Mouse (Mus musculus): ENCODE measurements at regions not wholly inside any gene's neighbourhood (a gene's known extent, or its start where the extent isn't known, plus 50 kb on each side); places are given as distances from the start of the nearest gene placed in this dataset.

GRCm38 (mm10) chr5:133078916-133079315, 535.8 kb upstream of the Auts2 start:
- H3K4me2 ChIP-seq (ENCODE audit: low read depth, severe bottlenecking) = no peak overlapping the region
- WGBS = 77% methylated on average over 3 of the region's 3 CpGs
- H3K4me1 ChIP-seq (ENCODE audit: control insufficient read depth, insufficient read depth, low read length) = no peaks in the 10 kb centered on the region
- no peak for DNase-seq (ENCODE audit: low spot score)
- H3K9me3 ChIP-seq (ENCODE audit: control insufficient read depth, low read length) = no peaks in the 10 kb centered on the region
- H3K4me3 ChIP-seq (ENCODE audit: low read depth, low read length) = no peak overlapping the region
- H3K36me3 ChIP-seq (ENCODE audit: control insufficient read depth, insufficient read depth, low read length) = no peaks in the 10 kb centered on the region
- no peak for ATAC-seq (ENCODE audit: insufficient number of reproducible peaks, low FRiP score, low TSS enrichment, low read depth)
- H3K27me3 ChIP-seq (ENCODE audit: control insufficient read depth, insufficient read depth, low read length) = no peaks in the 10 kb centered on the region
- no peak overlapping the region for H3K27ac ChIP-seq (replicated peaks; ENCODE audit: low read depth, low read length)
- H3K9ac ChIP-seq (ENCODE audit: low read length) = no peak overlapping the region

- 90% methylated on average over 4 of the region's 4 CpGs for WGBS
- Histone ChIP-seq H3K4me3 (ENCODE audit: low read depth, low read length) (no peak overlapping the region), H3K36me3 (ENCODE audit: control insufficient read depth, insufficient read depth, low read length) (no peaks in the 10 kb centered on the region), H3K4me2 (ENCODE audit: low read depth, severe bottlenecking) (no peak overlapping the region), H3K27ac (replicated peaks; ENCODE audit: low read depth, low read length) (no peak overlapping the region), H3K9me3 (ENCODE audit: control insufficient read depth, low read length) (no peaks in the 10 kb centered on the region), H3K27me3 (ENCODE audit: control insufficient read depth, insufficient read depth, low read length) (no peaks in the 10 kb centered on the region), H3K4me1 (ENCODE audit: control insufficient read depth, insufficient read depth, low read length) (no peaks in the 10 kb centered on the region), H3K9ac (ENCODE audit: low read length) (no peak overlapping the region)
- ATAC-seq (ENCODE audit: insufficient number of reproducible peaks, low FRiP score, low TSS enrichment, low read depth) (no peak), DNase-seq (ENCODE audit: low spot score) (no peak)
Observed at GRCm38 (mm10) chr5:133078390-133078789, 535.2 kb upstream of the Auts2 start.

GRCm38 (mm10) chr5:133073317-133073716, 530.2 kb upstream of the Auts2 start:
- no peak for ATAC-seq (ENCODE audit: insufficient number of reproducible peaks, low FRiP score, low TSS enrichment, low read depth)
- Histone ChIP-seq H3K9ac (ENCODE audit: low read length) (no peak overlapping the region), H3K27me3 (ENCODE audit: control insufficient read depth, insufficient read depth, low read length) (no peaks in the 10 kb centered on the region), H3K9me3 (ENCODE audit: control insufficient read depth, low read length) (no peaks in the 10 kb centered on the region), H3K36me3 (ENCODE audit: control insufficient read depth, insufficient read depth, low read length) (no peaks in the 10 kb centered on the region), H3K27ac (replicated peaks; ENCODE audit: low read depth, low read length) (no peak overlapping the region), H3K4me2 (ENCODE audit: low read depth, severe bottlenecking) (no peak overlapping the region), H3K4me3 (ENCODE audit: low read depth, low read length) (no peak overlapping the region), H3K4me1 (ENCODE audit: control insufficient read depth, insufficient read depth, low read length) (no peaks in the 10 kb centered on the region)
- 49% methylated on average over 2 of the region's 2 CpGs for WGBS
- no peak for DNase-seq (ENCODE audit: low spot score)

GRCm38 (mm10) chr5:133070141-133070540, 527.0 kb upstream of the Auts2 start:
- no peaks in the 10 kb centered on the region for H3K4me1 ChIP-seq (ENCODE audit: control insufficient read depth, insufficient read depth, low read length)

DNA sequence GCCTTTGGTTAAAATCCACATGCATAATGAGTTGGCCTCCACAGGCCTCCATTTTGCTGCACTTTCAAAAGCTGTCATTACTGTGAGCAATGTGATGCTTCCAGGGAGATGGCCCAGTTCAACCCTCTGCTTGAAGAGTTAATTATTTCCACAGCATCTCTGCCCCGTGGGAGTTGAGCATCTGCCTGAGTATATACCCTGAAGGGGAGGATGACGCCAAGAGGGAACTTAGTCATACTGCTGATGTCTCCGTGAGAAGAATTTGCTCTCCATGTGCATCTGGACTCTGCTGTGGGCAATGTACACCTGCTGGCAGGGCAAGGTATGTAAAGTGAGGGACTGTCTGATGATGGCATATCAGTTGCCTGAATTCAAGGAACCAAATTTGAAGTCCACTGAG, 519.3 kb upstream of the Auts2 start:
- Histone ChIP-seq H3K4me2 (ENCODE audit: low read depth, severe bottlenecking) (no peak overlapping the region), H3K4me3 (ENCODE audit: low read depth, low read length) (no peak overlapping the region), H3K4me1 (ENCODE audit: control insufficient read depth, insufficient read depth, low read length) (no peaks in the 10 kb centered on the region), H3K9me3 (ENCODE audit: control insufficient read depth, low read length) (no peaks in the 10 kb centered on the region), H3K27me3 (ENCODE audit: control insufficient read depth, insufficient read depth, low read length) (no peaks in the 10 kb centered on the region), H3K27ac (replicated peaks; ENCODE audit: low read depth, low read length) (no peak overlapping the region), H3K36me3 (ENCODE audit: control insufficient read depth, insufficient read depth, low read length) (no peaks in the 10 kb centered on the region), H3K9ac (ENCODE audit: low read length) (no peak overlapping the region)
- WGBS = 87% methylated on average over 3 of the region's 3 CpGs
- DNase-seq (ENCODE audit: low spot score) (no peak), ATAC-seq (ENCODE audit: insufficient number of reproducible peaks, low FRiP score, low TSS enrichment, low read depth) (no peak)

More at GRCm38 (mm10) chr5:133070141-133070540, 527.0 kb upstream of the Auts2 start:
- no peak for DNase-seq (ENCODE audit: low spot score)
- H3K4me2 ChIP-seq (ENCODE audit: low read depth, severe bottlenecking) = no peak overlapping the region
- H3K9me3 ChIP-seq (ENCODE audit: control insufficient read depth, low read length) = no peaks in the 10 kb centered on the region
- H3K9ac ChIP-seq (ENCODE audit: low read length) = no peak overlapping the region
- no peak overlapping the region for H3K27ac ChIP-seq (replicated peaks; ENCODE audit: low read depth, low read length)
- no peaks in the 10 kb centered on the region for H3K36me3 ChIP-seq (ENCODE audit: control insufficient read depth, insufficient read depth, low read length)
- no peaks in the 10 kb centered on the region for H3K27me3 ChIP-seq (ENCODE audit: control insufficient read depth, insufficient read depth, low read length)
- ATAC-seq (ENCODE audit: insufficient number of reproducible peaks, low FRiP score, low TSS enrichment, low read depth) = no peak
- no peak overlapping the region for H3K4me3 ChIP-seq (ENCODE audit: low read depth, low read length)

GRCm38 (mm10) chr5:133047456-133047855, 504.3 kb upstream of the Auts2 start:
- no peak overlapping the region for H3K9ac ChIP-seq (ENCODE audit: low read length)
- H3K4me3 ChIP-seq (ENCODE audit: low read depth, low read length) = no peak overlapping the region
- H3K4me2 ChIP-seq (ENCODE audit: low read depth, severe bottlenecking) = no peak overlapping the region
- no peaks in the 10 kb centered on the region for H3K9me3 ChIP-seq (ENCODE audit: control insufficient read depth, low read length)
- no peak overlapping the region for H3K27ac ChIP-seq (replicated peaks; ENCODE audit: low read depth, low read length)
- ATAC-seq (ENCODE audit: insufficient number of reproducible peaks, low FRiP score, low TSS enrichment, low read depth) (no peak), DNase-seq (ENCODE audit: low spot score) (no peak)
- H3K27me3 ChIP-seq (ENCODE audit: control insufficient read depth, insufficient read depth, low read length) = no peaks in the 10 kb centered on the region
- no peaks in the 10 kb centered on the region for H3K36me3 ChIP-seq (ENCODE audit: control insufficient read depth, insufficient read depth, low read length)
- H3K4me1 ChIP-seq (ENCODE audit: control insufficient read depth, insufficient read depth, low read length) = no peaks in the 10 kb centered on the region
- 93% methylated on average over 4 of the region's 4 CpGs for WGBS

DNA sequence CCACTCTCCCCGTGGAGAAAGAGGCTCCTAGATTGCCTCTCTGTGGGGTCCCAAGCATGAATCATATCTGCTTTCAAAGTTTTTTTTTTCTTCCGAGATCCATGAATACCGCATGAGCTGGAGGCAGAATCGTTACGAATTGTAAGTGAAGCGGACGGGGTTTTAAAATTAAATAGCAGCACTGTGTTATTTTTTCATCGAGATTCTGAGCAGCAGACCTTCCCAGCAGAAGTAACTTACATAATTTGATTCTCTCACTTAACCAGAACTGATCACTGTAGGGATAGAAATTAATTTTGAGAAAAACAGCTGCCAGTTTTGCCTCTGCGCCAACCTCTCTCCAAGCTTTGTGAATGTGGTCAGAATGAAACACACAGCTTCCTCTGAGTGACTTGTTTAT, 502.5 kb upstream of the Auts2 start:
- no peak for ATAC-seq (ENCODE audit: insufficient number of reproducible peaks, low FRiP score, low TSS enrichment, low read depth)
- DNase-seq (ENCODE audit: low spot score) = no peak
- H3K4me2 ChIP-seq (ENCODE audit: low read depth, severe bottlenecking) = no peak overlapping the region
- H3K27me3 ChIP-seq (ENCODE audit: control insufficient read depth, insufficient read depth, low read length) = no peaks in the 10 kb centered on the region
- H3K4me3 ChIP-seq (ENCODE audit: low read depth, low read length) = no peak overlapping the region
- no peaks in the 10 kb centered on the region for H3K36me3 ChIP-seq (ENCODE audit: control insufficient read depth, insufficient read depth, low read length)
- no peak overlapping the region for H3K27ac ChIP-seq (replicated peaks; ENCODE audit: low read depth, low read length)
- no peaks in the 10 kb centered on the region for H3K9me3 ChIP-seq (ENCODE audit: control insufficient read depth, low read length)
- WGBS = 89% methylated on average over 9 of the region's 9 CpGs
- no peaks in the 10 kb centered on the region for H3K4me1 ChIP-seq (ENCODE audit: control insufficient read depth, insufficient read depth, low read length)
- no peak overlapping the region for H3K9ac ChIP-seq (ENCODE audit: low read length)

- ATAC-seq (ENCODE audit: insufficient number of reproducible peaks, low FRiP score, low TSS enrichment, low read depth) = no peak
- no peak overlapping the region for H3K27ac ChIP-seq (replicated peaks; ENCODE audit: low read depth, low read length)
- no peaks in the 10 kb centered on the region for H3K4me1 ChIP-seq (ENCODE audit: control insufficient read depth, insufficient read depth, low read length)
- H3K27me3 ChIP-seq (ENCODE audit: control insufficient read depth, insufficient read depth, low read length) = no peaks in the 10 kb centered on the region
- H3K36me3 ChIP-seq (ENCODE audit: control insufficient read depth, insufficient read depth, low read length) = no peaks in the 10 kb centered on the region
- no peak overlapping the region for H3K4me2 ChIP-seq (ENCODE audit: low read depth, severe bottlenecking)
- 91% methylated on average over 4 of the region's 4 CpGs for WGBS
- no peak overlapping the region for H3K9ac ChIP-seq (ENCODE audit: low read length)
- no peak overlapping the region for H3K4me3 ChIP-seq (ENCODE audit: low read depth, low read length)
- DNase-seq (ENCODE audit: low spot score) = peak; percentile 24
- peaks cover 5% of the 10 kb centered on the region; the same call in 1 of the 2 replicates for H3K9me3 ChIP-seq (ENCODE audit: control insufficient read depth, low read length)
Observed at GRCm38 (mm10) chr5:133027590-133027989, 484.4 kb upstream of the Auts2 start.

- Histone ChIP-seq H3K4me1 (ENCODE audit: control insufficient read depth, insufficient read depth, low read length) (no peaks in the 10 kb centered on the region), H3K4me3 (ENCODE audit: low read depth, low read length) (no peak overlapping the region), H3K27ac (replicated peaks; ENCODE audit: low read depth, low read length) (no peak overlapping the region), H3K9ac (ENCODE audit: low read length) (no peak overlapping the region), H3K9me3 (ENCODE audit: control insufficient read depth, low read length) (peaks cover 5% of the 10 kb centered on the region; the same call in 1 of the 2 replicates), H3K4me2 (ENCODE audit: low read depth, severe bottlenecking) (no peak overlapping the region), H3K27me3 (ENCODE audit: control insufficient read depth, insufficient read depth, low read length) (no peaks in the 10 kb centered on the region), H3K36me3 (ENCODE audit: control insufficient read depth, insufficient read depth, low read length) (no peaks in the 10 kb centered on the region)
- 79% methylated on average over 4 of the region's 4 CpGs for WGBS
- ATAC-seq (ENCODE audit: insufficient number of reproducible peaks, low FRiP score, low TSS enrichment, low read depth) (no peak), DNase-seq (ENCODE audit: low spot score) (no peak)
Observed at GRCm38 (mm10) chr5:133025121-133025520, 482.0 kb upstream of the Auts2 start.
